Mouse (Mus musculus) embryonic facial prominence, embryonic 11.5 days (tissue): ENCODE results near the gene Slc12a8. TPM values are rescaled to one million over a fixed set of nuclear protein-coding genes. Genes with fewer than 3 reads are reported as not detected.

Source experiments
- ATAC-seq: fragments of 200-750 bp; cut with Nextera tagmentation; replicated peaks from 2 replicates; pipeline ENCODE4 v1.8.0; 2017; ENCODE audit warnings: low read depth; ENCODE audit not compliant: insufficient number of reproducible peaks, low FRiP score, low TSS enrichment
- DNase-seq: peaks from one replicate; pipeline ENCODE4 v3.0.0-alpha.2; 2015; ENCODE audit warnings: low spot score
- H3K27ac ChIP-seq: fragments of 300-500 bp; sonication (generic); replicated peaks from 2 replicates; pipeline ENCODE4 v1.5.1; 2014; ENCODE audit warnings: mild to moderate bottlenecking, low read depth, low read length, control low read depth
- H3K27me3 ChIP-seq: fragments of 300-500 bp; sonication (generic); 2 replicates; pipeline ENCODE4 v1.6.1; 2014; ENCODE audit warnings: mild to moderate bottlenecking, low read length, moderate library complexity, mixed read lengths; ENCODE audit not compliant: control insufficient read depth, insufficient read depth
- H3K36me3 ChIP-seq: fragments of 300-500 bp; sonication (generic); replicated peaks from 2 replicates; pipeline ENCODE4 v1.6.1; 2014; ENCODE audit warnings: low read depth, mild to moderate bottlenecking, low read length, moderate library complexity, mixed read lengths; ENCODE audit not compliant: control insufficient read depth, insufficient read depth
- H3K4me1 ChIP-seq: fragments of 300-500 bp; sonication (generic); 2 replicates; pipeline ENCODE4 v1.6.1; 2014; ENCODE audit warnings: low read length, mixed read lengths; ENCODE audit not compliant: control insufficient read depth, insufficient read depth
- H3K4me2 ChIP-seq: fragments of 300-500 bp; sonication (generic); 2 replicates; pipeline ENCODE4 v1.6.1; 2014; ENCODE audit warnings: low read depth, mild to moderate bottlenecking, control low read depth, low read length, moderate library complexity
- H3K4me3 ChIP-seq: fragments of 300-500 bp; sonication (generic); 2 replicates; pipeline ENCODE4 v1.5.1; 2014; ENCODE audit warnings: low read depth, low read length, control low read depth
- H3K9ac ChIP-seq: fragments of 300-500 bp; sonication (generic); replicated peaks from 2 replicates; pipeline ENCODE4 v1.6.1; 2014; ENCODE audit warnings: mild to moderate bottlenecking, control low read depth, low read length
- H3K9me3 ChIP-seq: fragments of 300-500 bp; sonication (generic); replicated peaks from 2 replicates; pipeline ENCODE4 v1.6.1; 2016; ENCODE audit warnings: mild to moderate bottlenecking, low read length, inconsistent platforms, mixed read lengths; ENCODE audit not compliant: control insufficient read depth
- WGBS: fragments of 180-500 bp; shearing (Covaris S2); extraction: QIAGEN DNeasy Blood & Tissue Kit; methylation state at CpG from one replicate; pipeline ENCODE4 v1.1.7; 2014; 5-methylcytosine and 5-hydroxymethylcytosine counted together
- polyA plus RNA-seq: library from polyadenylated mRNA; unstranded; fragments of >200 nt; fragmentation: Nextera tagmentation; extraction: Ambion mirVana; gene quantifications from 2 replicates; pipeline ENCODE4 v1.2.1, GENCODE M21; 2014

Slc12a8 gene
- polyA plus RNA-seq, 1 experiment from 2014 or later, result 0.35 TPM

DNA sequence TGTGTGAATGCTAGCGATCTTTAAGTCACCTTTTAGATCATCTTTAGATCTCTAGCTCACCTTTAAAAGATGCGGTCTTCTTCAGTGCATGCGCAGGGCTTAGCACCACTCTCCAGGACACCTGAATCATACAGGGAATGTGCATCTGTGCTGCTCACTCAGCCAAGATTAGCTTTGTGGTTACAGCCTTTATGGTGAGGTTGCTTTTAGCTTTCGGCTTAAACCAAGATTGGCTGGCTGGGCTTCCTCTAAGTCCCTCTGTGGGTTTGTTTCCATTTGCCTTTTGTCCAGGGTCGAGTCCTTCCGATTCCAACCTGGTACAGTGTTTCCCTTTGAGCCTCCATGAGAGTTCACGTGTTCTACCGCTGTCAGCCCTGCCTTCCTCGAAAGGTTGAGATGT is 187.2 kb downstream of the Slc12a8 start:
- no peaks in the 10 kb centered on the region for H3K4me1 ChIP-seq
- H3K36me3 ChIP-seq, result no peaks in the 10 kb centered on the region
- H3K9me3 ChIP-seq, result no peaks in the 10 kb centered on the region
- DNase-seq, result no peak
- no peak for ATAC-seq
- H3K9ac ChIP-seq, result no peak overlapping the region
- H3K27me3 ChIP-seq, result no peaks in the 10 kb centered on the region
- H3K4me3 ChIP-seq, result no peak overlapping the region
- WGBS, result 82% methylated on average over 9 of the region's 9 CpGs
- H3K27ac ChIP-seq, result no peak overlapping the region
- no peak overlapping the region for H3K4me2 ChIP-seq

DNA sequence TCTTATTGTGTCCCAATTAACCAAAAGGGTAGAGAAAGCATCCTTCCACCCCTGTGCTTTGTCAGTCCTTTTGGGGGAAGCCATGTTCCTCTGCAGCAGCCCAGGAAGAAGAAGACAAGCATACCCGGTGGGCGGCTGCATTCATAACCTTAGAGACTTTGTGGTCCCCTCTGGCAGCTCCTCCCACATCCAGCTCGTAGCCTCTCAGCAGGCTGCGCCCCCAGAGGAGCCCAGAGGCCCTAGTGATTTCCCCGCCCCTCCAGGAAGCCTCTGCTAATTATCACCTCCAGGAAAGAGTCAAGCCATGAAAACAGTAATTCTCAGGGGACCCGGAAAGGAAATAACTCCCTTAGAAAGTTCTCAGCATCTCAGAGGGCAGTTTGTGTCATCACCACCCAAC is 188.1 kb downstream of the Slc12a8 start:
- Histone ChIP-seq H3K36me3 (no peaks in the 10 kb centered on the region), H3K4me2 (no peak overlapping the region), H3K27ac (no peak overlapping the region; the same call in 1 of the 2 replicates)

DNA sequence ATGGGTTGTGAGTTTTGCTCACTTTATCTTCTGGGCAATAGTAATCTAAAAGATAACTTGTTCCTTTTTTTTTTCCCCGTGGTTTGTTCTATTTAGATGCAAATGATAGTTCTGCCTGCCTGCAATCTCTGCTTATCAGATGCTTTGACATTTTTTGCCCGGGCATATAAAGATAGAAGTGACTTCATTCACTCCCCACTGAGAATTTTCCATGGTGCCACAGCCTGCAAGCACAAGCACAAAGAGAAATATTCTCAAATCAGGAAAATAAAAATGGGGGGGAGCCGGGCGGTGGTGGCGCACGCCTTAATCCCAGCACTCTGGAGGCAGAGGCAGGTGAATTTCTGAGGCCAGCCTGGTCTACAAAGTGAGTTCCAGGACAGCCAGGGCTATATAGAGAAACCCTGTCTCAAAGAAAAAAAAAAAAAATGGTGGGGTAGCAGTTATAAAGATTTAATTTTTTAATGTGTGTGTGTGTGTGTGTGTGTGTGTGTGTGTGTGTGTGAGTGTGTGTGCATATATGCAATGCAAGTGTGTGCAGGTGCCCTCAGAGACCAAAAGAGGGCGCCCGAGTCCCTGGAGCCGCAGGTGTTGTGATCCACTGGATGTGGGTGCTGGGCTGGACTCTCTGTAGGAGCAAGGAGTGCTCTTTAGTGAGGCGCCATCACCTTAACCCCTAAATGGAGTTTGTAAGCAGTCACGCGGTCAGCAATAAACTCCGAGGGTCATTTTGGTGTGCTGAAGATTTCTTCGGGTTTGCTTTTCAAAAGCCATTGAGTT is 189.2 kb downstream of the Slc12a8 start:
- Histone ChIP-seq H3K36me3 (no peaks in the 10 kb centered on the region), H3K4me3 (no peak overlapping the region), H3K9ac (no peak overlapping the region), H3K27ac (no peak overlapping the region), H3K27me3 (no peaks in the 10 kb centered on the region), H3K4me2 (no peak overlapping the region), H3K4me1 (no peaks in the 10 kb centered on the region), H3K9me3 (no peaks in the 10 kb centered on the region)
- ATAC-seq (no peak), DNase-seq (no peak)
- WGBS, result 93% methylated on average over 14 of the region's 14 CpGs

More for the DNA sequence above, 188.1 kb downstream of the Slc12a8 start:
- Histone ChIP-seq H3K9me3 (no peaks in the 10 kb centered on the region), H3K4me3 (no peak overlapping the region), H3K27me3 (no peaks in the 10 kb centered on the region), H3K9ac (no peak overlapping the region), H3K4me1 (no peaks in the 10 kb centered on the region)
- WGBS, result 21% methylated on average over 6 of the region's 6 CpGs
- ATAC-seq (no peak), DNase-seq (peak; percentile 24)

DNA sequence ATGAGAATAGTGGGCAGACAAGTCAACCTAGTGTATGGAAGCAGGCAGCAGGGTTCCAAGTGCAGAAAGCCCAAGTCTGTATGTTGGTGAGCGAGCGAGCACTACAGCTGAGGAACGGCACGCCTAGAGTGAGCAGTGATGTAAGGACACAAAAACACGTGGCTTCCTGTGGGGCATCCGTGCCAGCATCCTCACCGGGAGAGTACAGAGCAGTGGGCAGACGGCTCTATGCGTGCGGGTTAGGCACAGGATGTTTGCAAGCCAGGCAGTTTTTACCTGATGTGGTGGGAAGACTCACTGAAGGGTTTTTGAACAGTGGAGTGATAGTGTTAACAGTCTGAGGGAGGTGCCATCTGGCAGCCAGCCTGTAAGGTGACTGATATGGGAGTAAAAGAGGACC is 190.9 kb downstream of the Slc12a8 start:
- Histone ChIP-seq H3K36me3 (no peaks in the 10 kb centered on the region), H3K4me1 (no peaks in the 10 kb centered on the region), H3K27ac (no peak overlapping the region), H3K4me3 (no peak overlapping the region), H3K4me2 (no peak overlapping the region), H3K27me3 (no peaks in the 10 kb centered on the region), H3K9me3 (no peaks in the 10 kb centered on the region), H3K9ac (no peak overlapping the region)
- DNase-seq (no peak), ATAC-seq (no peak)
- 89% methylated on average over 10 of the region's 10 CpGs for WGBS

DNA sequence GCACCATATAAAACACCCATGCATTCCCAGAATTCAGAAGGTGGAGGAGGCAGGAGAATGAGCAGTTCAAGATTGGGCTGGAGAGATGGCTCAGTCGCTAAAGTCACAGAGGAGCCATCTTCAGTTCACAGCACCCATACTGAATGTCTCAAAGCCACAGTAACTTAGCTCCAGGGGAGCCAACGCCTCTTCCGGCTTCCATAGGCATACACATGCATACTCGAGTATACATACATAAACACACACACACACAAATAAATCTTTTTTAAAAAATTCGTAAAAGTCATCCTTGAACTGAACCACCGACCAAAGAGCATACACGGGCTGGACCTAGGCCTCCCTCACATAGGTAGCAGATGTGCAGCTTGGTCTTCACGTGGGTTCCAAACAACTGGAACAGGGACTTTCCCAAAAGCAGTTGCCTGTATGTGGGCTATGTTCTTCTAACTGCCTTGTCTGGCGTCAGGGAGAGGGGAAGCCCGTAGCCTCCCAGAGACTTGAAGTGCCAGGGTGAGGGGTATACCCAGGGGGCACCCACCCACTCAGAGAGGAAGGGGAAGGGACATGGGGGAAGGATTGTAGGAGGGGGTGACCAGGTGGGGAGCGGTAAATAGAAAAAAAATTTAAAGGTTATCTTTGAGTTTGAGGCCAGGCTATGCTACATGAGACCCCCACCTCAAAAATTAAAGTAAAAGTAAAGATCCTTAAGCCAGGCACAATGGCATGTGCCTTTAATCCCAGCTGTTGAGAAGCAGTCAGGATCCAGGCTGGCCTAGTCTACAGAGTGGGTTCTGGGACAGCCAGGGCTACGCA is 191.7 kb downstream of the Slc12a8 start:
- Histone ChIP-seq H3K4me3 (no peak overlapping the region), H3K4me1 (no peaks in the 10 kb centered on the region), H3K4me2 (no peak overlapping the region), H3K9ac (no peak overlapping the region), H3K36me3 (no peaks in the 10 kb centered on the region), H3K27me3 (no peaks in the 10 kb centered on the region), H3K9me3 (no peaks in the 10 kb centered on the region), H3K27ac (no peak overlapping the region)
- DNase-seq, result no peak
- ATAC-seq, result no peak
- WGBS, result 92% methylated on average over 12 of the region's 12 CpGs

Other genes starting within 250 kb of the Slc12a8 start
- 51.8 and 52.9 TPM in 2 replicates for gene Zfp148, start 136.5 kb upstream of the Slc12a8 start, polyA plus RNA-seq
- 11.5 and 12.4 TPM in 2 replicates for gene Heg1, start 167.0 kb downstream of the Slc12a8 start, polyA plus RNA-seq